Mouse (Mus musculus) left cerebral cortex, adult 18-20 months (tissue): ENCODE results near the gene Ugdh. TPM values are rescaled to one million over a fixed set of nuclear protein-coding genes. Genes with fewer than 3 reads are reported as not detected.

ENCODE experiments used
- total RNA-seq, 2 experiments: library from RNA; stranded (reverse); gene quantifications; 2 replicates each; pipeline ENCODE4 v1.2.3; 2021

The Ugdh gene
- total RNA-seq, 2 experiments from 2014 or later, result 28.9 to 30.8 TPM

Other genes starting within 250 kb of the Ugdh start
- 10 to 100 TPM; 17.1 to 18.9 TPM for gene Wdr19, start 236.3 kb downstream of the Ugdh start, total RNA-seq
- gene Rfc1, start 100.3 kb downstream of the Ugdh start, total RNA-seq, result 10 to 100 TPM; 24.5 to 32.0 TPM
- under 1 TPM; 0.40 to 0.42 TPM for gene Klb, start 87.6 kb downstream of the Ugdh start, total RNA-seq
- 100 to 1,000 TPM; 812 to 869 TPM for gene Rpl9, start 44.5 kb downstream of the Ugdh start, total RNA-seq
- 10 to 100 TPM; 32.4 to 34.3 TPM for gene Lias, start 44.5 kb downstream of the Ugdh start, total RNA-seq
- gene Gm43552, start 56.9 kb upstream of the Ugdh start, total RNA-seq, result 1 to 10 TPM; 2.0 to 3.0 TPM
- 100 to 1,000 TPM; 158 to 178 TPM for gene Smim14, start 101.2 kb upstream of the Ugdh start, total RNA-seq
- 100 to 1,000 TPM; 117 to 123 TPM for gene Ube2k, start 101.3 kb upstream of the Ugdh start, total RNA-seq